Mouse (Mus musculus): ENCODE data around the gene Cd24a.

Gene Cd24a

DNA sequence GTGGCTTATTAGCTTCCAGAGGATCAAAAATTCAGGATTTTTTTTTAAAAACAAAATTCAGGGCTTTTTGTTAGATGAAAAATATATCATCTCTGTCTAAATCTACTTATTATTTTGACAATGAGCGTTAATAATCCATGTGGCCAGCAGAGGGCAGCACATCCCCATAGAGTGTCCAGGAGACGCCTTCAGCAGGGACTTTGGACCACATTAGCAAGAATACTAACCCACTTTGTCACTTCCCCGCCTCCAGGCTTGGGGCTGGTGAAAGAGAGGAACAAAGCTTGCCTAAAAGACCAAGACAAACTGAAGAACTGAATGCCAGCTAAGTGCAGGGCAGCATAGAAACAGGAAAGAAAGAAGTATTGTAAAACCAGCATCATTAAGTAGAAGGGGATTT lies 3.1 kb upstream of the Cd24a start:
- DNase-seq (ENCODE audit: low read depth, low spot score): peak; percentile 92
- Histone ChIP-seq H3K27me3 (ENCODE audit: control insufficient read depth, insufficient read depth, low read length, poor library complexity, severe bottlenecking) (no peaks in the 10 kb centered on the region), H3K36me3 (ENCODE audit: control insufficient read depth, insufficient read depth, low read length, poor library complexity, severe bottlenecking) (no peaks in the 10 kb centered on the region)

DNA sequence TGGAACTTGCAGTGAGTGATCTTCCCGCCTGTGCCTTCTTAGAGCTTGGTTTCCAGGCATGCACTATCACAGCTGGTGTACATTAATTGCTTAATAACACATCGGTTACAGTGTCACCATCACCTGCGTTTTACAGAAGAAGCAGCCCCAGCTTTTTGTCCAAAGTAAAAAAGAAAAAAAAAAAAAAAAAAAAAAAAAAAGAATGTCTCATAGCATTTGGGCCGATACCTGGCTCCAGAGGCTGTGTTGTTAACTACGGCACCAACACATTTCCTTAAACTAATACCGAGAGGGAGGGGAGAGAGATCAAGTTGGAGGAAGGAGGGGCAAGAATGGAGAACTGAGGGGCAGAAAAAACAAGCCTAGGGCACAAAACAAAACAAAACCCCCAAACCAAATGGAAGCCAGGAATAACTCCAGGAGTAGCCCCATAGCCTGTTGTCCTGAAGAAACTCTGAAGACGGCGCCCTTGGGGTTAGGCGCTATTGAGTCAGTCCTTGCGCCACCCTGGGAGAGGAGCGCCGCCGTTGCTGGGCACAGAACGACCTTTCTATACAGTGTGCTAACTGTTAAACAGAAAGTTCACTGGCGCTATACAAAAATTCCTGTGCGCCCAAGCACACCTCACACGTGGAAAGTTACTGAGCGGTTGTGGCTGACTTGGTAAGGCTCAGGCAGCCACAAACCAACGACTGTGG lies 636 bp upstream of the Cd24a start:
- DNase-seq (ENCODE audit: low read depth, low spot score): peak; percentile 60
- H3K36me3 ChIP-seq (ENCODE audit: control insufficient read depth, insufficient read depth, low read length, poor library complexity, severe bottlenecking): no peaks in the 10 kb centered on the region
- no peaks in the 10 kb centered on the region for H3K27me3 ChIP-seq (ENCODE audit: control insufficient read depth, insufficient read depth, low read length, poor library complexity, severe bottlenecking)

DNA sequence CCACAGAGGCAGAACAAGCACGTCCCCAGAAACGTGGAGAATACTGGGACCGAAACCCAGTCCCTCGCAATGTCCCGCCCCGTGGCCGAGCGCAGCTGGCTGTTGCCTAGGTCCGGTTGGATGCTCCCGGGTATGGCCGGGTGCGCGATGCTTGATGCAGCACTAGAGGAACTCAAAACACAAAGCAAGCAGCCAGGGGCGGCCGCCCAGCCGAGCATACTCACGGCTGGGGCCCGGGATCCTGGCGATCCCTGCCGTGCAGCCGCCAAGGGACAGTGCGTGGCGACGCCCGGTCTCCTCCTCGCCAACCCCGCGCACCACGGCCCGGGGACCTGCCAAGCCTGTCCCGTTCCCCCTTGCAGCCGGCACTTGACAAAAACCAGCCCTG lies 276 bp downstream of the Cd24a start:
- H3K36me3 ChIP-seq (ENCODE audit: control insufficient read depth, insufficient read depth, low read length, poor library complexity, severe bottlenecking): no peaks in the 10 kb centered on the region
- peak; percentile 70 for DNase-seq (ENCODE audit: low read depth, low spot score)

DNA sequence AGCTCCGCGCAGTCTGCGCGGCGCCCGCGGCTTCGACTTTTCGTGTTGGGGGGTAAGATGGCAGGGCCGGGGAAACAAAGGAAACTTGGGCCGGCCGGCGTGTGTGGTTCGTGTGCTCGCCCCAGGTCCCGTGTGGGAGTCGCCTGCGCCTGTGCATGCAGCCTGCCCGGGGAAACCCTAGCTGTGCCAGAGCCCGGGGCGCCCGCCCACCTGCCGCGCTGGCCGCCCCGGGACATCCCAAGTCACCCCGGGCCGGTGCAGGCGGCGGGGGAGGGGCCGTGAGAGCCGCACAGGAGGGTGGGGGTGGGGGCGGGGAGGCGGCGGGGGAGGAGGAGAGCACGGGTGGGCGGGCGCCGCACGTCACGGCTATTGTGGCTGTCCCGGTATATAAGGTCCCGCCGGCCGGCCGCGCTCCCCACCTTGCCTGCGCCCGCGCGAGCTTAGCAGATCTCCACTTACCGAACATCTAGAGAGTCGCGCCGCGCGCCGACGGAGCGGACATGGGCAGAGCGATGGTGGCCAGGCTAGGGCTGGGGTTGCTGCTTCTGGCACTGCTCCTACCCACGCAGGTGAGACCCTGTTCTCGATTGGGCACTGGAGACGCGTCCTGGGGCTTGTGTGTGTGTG lies 783 bp downstream of the Cd24a start:
- Histone ChIP-seq H3K36me3 (ENCODE audit: control insufficient read depth, insufficient read depth, low read length, poor library complexity, severe bottlenecking) (no peaks in the 10 kb centered on the region), H3K27me3 (ENCODE audit: control insufficient read depth, insufficient read depth, low read length, poor library complexity, severe bottlenecking) (no peaks in the 10 kb centered on the region)
- peak; percentile 94 for DNase-seq (ENCODE audit: low read depth, low spot score)

More for the DNA sequence above, 276 bp downstream of the Cd24a start:
- H3K27me3 ChIP-seq (ENCODE audit: control insufficient read depth, insufficient read depth, low read length, poor library complexity, severe bottlenecking): no peaks in the 10 kb centered on the region

DNA sequence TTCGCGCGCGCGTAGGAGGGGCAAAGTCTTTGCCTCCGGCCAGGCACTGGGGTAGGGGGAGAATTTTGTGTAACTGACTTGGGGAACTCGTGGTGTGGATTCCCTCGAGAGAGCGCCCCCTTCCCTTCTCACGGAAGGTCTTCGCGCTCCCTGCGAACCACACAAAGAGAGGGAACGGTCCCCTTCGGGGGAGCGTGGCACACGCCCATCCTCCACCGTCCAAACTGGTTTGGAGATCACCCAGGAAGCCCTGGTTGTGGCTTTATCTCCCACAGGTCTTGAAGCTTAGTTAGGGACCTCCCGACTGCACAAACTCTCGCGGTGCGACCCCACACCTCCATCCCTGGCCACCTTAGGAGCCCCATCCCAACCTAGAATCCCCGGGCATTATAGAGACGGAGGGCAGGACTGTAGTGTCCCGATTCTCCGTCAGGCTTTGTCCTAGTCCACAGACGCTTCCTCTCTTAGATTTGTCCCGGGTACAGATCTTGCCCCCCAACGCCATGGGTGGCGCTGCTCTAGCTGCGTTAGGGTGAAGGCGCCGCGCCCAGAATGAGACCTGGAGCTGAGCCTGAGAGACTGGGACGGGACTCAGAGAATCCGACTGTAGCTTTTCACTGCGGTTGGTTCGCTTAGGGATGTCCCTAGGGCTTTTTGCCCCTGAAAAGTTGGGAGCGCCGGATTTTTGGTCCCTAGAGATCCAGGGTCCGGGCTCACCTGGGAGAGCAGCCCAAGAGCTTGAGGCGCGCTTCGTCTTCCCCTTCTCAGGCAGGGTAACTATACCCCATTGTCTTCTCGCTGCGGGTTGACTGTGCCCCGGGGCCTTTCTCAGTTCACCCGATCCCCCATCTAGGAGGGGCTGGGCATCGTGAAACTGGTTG lies 1.5 kb downstream of the Cd24a start:
- Histone ChIP-seq H3K36me3 (ENCODE audit: control insufficient read depth, insufficient read depth, low read length, poor library complexity, severe bottlenecking) (no peaks in the 10 kb centered on the region), H3K27me3 (ENCODE audit: control insufficient read depth, insufficient read depth, low read length, poor library complexity, severe bottlenecking) (no peaks in the 10 kb centered on the region)
- DNase-seq (ENCODE audit: low read depth, low spot score): peak; percentile 68

DNA sequence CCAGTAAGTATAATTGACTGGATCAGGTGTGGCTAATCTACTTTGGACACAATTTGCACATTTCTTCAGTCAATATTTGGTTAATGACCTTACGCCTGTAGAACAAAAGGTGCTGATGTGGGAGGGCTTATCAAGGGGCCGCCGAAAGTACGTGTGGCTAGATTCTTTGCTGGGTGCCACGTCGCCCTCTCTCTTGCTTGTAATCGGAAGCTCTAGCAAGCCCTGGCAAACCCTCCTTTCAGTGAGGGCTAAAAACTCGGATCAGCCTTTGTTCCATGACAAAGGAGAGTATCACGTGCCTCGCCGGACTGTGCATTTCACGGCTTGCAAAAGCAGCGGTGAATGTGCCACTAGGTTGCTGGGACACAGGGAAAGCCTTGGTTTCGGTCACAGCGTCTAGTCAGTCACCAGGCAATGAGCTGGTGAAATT lies 2.6 kb downstream of the Cd24a start:
- peak; percentile 60 for DNase-seq (ENCODE audit: low read depth, low spot score)
- Histone ChIP-seq H3K36me3 (ENCODE audit: control insufficient read depth, insufficient read depth, low read length, poor library complexity, severe bottlenecking) (no peaks in the 10 kb centered on the region), H3K27me3 (ENCODE audit: control insufficient read depth, insufficient read depth, low read length, poor library complexity, severe bottlenecking) (no peaks in the 10 kb centered on the region)

DNA sequence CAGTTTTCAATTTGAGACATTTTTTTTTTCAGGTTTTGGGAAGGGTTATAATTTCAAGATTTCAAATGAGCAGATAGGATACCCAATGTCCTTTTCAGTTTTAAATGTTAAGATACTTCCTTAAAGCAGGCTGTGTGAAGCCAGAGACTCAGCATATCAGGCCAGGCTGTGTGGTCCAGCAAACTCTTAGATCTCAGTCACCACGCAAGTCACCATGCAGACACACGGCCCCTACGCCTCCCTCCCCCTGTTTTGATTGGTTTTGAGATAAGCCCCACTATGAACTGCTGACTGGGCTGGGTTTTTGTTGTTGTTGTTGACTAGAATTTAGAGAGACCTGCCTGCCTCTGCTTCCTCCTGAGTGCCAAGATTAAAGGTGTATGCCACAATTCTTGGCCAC lies 3.2 kb downstream of the Cd24a start:
- Histone ChIP-seq H3K27me3 (ENCODE audit: control insufficient read depth, insufficient read depth, low read length, poor library complexity, severe bottlenecking) (no peaks in the 10 kb centered on the region), H3K36me3 (ENCODE audit: control insufficient read depth, insufficient read depth, low read length, poor library complexity, severe bottlenecking) (no peaks in the 10 kb centered on the region)
- peak; percentile 44 for DNase-seq (ENCODE audit: low read depth, low spot score)

DNA sequence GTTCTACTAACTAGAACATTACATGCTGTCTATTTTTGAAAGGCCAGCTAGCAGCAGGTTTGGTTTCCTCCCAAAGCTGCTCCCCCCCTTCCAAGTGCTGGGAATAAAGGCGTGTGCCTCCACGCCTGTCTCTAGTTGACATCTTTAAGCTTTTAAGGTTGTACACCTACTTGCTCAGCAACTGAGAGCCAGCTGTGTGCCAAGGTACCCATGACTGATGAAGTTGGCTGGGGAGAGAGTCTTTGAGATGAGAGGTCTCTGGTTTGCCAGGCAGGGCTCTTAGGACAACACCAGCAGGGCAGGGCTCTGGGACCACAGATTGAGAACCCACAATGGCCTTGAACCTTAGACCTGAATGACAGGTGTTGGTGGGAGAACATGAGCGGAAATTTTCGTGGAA lies 6.5 kb downstream of the Cd24a start:
- no peaks in the 10 kb centered on the region for H3K27me3 ChIP-seq (ENCODE audit: control insufficient read depth, insufficient read depth, low read length, poor library complexity, severe bottlenecking)
- DNase-seq (ENCODE audit: low read depth, low spot score): no peak
- H3K36me3 ChIP-seq (ENCODE audit: control insufficient read depth, insufficient read depth, low read length, poor library complexity, severe bottlenecking): no peaks in the 10 kb centered on the region

DNA sequence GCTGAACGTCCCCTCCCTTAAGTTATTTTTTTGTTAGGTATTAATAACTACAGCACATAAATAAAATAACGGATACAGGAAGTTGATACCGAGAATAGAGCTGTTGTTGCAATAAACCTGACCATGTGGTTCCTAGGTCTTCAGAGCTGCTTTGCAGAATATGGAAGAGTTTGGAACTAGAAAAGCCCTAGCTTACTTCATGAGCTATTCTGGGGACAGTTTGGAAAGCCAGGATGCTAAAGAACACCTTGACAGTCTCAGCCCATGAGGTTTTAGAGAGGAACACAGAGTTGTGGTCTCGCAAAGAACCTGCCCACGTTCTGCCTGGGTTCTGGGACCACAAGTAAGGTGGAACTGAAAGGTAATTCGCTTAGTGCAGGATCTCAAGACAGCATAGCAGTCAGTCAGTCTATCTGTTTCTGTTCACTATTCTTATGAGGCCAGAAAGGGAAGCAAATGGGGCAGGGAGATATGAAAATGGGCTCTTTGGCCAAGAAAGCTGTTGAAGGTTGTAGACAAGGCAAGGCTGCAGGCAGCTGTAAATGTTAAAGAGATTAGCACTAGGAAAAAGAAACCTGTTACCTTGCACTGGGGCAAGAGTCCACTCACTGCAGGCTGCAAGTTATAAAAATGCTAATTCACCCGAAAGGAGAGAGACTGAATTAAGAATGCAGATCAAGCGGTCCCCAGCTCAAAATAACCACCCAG lies 10.5 kb downstream of the Cd24a start:
- Histone ChIP-seq H3K36me3 (ENCODE audit: control insufficient read depth, insufficient read depth, low read length, poor library complexity, severe bottlenecking) (no peaks in the 10 kb centered on the region), H3K27me3 (ENCODE audit: control insufficient read depth, insufficient read depth, low read length, poor library complexity, severe bottlenecking) (no peaks in the 10 kb centered on the region)
- DNase-seq (ENCODE audit: low read depth, low spot score): peak; percentile 47

DNA sequence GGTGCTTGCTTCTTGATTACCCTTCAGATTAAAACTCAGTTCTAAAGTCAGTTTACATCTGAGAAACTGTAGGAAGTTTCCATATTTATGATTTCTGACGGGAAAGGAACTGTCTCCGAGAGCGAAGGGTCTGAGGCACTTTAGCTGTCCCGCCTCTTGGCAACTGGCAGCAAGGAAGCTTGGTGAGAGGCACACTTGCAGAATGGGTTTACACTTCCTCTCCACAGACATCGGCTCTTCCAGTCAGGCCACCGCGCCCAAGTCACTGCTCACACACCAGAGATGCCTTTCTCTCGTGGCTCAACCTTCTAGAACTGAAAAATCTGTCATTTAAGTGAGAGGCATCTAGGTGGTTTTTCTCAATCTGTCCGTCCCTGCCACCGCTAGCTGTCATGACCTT lies 13.4 kb downstream of the Cd24a start:
- no peaks in the 10 kb centered on the region for H3K36me3 ChIP-seq (ENCODE audit: control insufficient read depth, insufficient read depth, low read length, poor library complexity, severe bottlenecking)
- DNase-seq (ENCODE audit: low read depth, low spot score): no peak
- H3K27me3 ChIP-seq (ENCODE audit: control insufficient read depth, insufficient read depth, low read length, poor library complexity, severe bottlenecking): no peaks in the 10 kb centered on the region

DNA sequence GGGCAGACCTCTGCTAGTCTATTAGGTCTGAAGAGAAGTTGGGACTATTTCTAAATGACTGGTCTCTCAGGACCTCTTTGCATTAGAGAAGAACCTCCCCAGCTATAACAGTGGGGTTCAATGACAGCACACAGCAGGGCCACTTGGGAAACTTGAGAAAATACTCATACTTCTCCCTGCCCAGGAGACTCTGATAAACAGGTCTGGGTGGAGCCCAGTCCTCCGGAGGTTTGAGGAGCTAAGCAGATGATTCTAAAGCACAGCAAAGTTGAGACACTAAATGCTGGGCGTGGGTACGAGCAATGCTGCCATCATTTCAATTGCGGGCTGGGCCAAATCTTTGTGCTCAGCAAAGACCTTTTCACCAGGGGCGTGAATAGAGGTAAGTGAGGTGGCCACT lies 15.1 kb downstream of the Cd24a start:
- H3K36me3 ChIP-seq (ENCODE audit: control insufficient read depth, insufficient read depth, low read length, poor library complexity, severe bottlenecking): no peaks in the 10 kb centered on the region
- DNase-seq (ENCODE audit: low read depth, low spot score): no peak
- H3K27me3 ChIP-seq (ENCODE audit: control insufficient read depth, insufficient read depth, low read length, poor library complexity, severe bottlenecking): no peaks in the 10 kb centered on the region

DNA sequence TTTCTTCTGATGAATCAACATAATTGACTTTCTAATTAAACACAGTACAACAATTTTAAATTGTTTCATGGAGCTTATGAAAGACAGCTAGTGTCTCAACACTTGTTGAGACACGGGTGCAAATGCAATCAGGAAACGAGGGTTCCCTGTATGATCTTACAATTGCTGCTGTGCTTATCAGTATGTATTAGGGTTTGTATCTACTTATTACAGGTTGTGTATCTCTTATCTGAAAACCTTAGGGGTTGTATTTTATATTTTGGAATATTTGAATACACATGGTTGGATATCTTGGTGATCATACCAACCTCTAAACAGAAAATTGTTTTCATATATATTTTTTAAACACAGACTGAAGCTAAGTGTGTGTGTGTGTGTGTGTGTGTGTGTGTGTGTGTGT lies 16.1 kb downstream of the Cd24a start:
- DNase-seq (ENCODE audit: low read depth, low spot score): no peak
- Histone ChIP-seq H3K27me3 (ENCODE audit: control insufficient read depth, insufficient read depth, low read length, poor library complexity, severe bottlenecking) (no peaks in the 10 kb centered on the region), H3K36me3 (ENCODE audit: control insufficient read depth, insufficient read depth, low read length, poor library complexity, severe bottlenecking) (no peaks in the 10 kb centered on the region)

DNA sequence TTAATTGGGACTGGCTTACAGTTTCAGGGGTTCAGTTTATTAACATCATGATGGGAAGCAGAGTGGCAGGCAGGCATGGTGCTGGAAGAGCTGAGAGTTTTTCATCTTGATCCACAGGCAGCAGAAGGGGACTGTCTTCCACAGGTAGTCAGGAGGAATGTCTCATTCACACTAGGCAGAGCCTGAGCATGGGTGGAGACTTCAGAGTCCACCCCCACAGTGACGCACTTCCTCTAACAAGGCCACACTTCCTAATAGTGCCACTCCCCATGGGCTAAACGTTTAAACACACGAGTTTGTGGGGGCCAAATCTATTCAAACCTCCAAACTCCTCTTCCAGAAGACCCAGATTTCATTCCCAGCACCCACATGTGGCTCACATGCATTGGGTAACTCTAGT lies 16.8 kb downstream of the Cd24a start:
- DNase-seq (ENCODE audit: low read depth, low spot score): peak; percentile 46
- H3K36me3 ChIP-seq (ENCODE audit: control insufficient read depth, insufficient read depth, low read length, poor library complexity, severe bottlenecking): no peaks in the 10 kb centered on the region
- H3K27me3 ChIP-seq (ENCODE audit: control insufficient read depth, insufficient read depth, low read length, poor library complexity, severe bottlenecking): no peaks in the 10 kb centered on the region

DNA sequence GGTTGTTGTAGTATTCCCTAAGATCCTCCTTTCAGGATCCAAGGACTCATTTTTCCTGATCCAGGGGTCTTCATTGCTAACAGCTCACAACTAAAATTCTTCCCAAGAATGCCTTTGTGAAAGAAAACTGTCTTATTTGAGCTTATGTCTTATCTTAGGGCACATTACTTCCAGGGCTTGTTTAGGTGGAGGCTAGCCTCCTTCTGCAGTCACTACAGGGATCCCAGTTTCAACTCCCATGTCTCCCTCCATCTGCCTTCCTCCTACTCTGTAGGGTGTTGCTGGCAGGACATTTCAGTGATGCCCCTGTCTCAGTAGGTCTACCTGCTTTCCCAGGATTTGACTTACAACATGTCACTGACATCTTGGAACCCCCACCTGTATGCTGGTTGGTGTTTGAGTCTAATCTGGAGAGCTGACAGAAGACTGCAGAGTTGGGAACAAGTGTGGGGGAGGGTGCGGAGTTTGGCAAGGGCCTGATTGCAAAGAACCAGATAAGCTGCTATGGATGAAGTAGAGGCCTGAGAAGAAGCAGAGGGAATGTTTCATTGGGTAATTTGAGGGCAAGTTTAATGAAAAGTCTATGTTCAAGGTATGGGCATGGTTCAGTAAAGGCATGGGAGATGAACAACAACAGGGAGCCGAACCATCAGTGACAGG lies 20.1 kb downstream of the Cd24a start:
- H3K27me3 ChIP-seq (ENCODE audit: control insufficient read depth, insufficient read depth, low read length, poor library complexity, severe bottlenecking): no peaks in the 10 kb centered on the region
- DNase-seq (ENCODE audit: low read depth, low spot score): no peak
- no peaks in the 10 kb centered on the region for H3K36me3 ChIP-seq (ENCODE audit: control insufficient read depth, insufficient read depth, low read length, poor library complexity, severe bottlenecking)
